Mouse (Mus musculus) left cerebral cortex, adult 9 months (tissue): Measurements from ENCODE around the gene Olfr823.
A peak's percentile ranks its signal among the peaks of the same experiment; 100 is the strongest.
"Not testable (repeated sequence)": the region's sequence is repeated elsewhere in the genome, so short reads cannot be mapped to it uniquely, and the experiment has no call there.

Experiments used
- DNase-seq, 2 experiments: peaks; one replicate each; pipeline ENCODE4 v3.0.0; 2022; ENCODE audit warnings: low spot score in 2 of 2

Gene Olfr823

GRCm38 (mm10) chr10:130115283-130115682 is at the start of gene Olfr823:
Olfr823 (minus strand) TSS chr10:130115383.
- not testable (repeated sequence) for DNase-seq

- DNase-seq: no peak
Observed at GRCm38 (mm10) chr10:130144121-130144520, 28.9 kb upstream of the Olfr823 start.

DNA sequence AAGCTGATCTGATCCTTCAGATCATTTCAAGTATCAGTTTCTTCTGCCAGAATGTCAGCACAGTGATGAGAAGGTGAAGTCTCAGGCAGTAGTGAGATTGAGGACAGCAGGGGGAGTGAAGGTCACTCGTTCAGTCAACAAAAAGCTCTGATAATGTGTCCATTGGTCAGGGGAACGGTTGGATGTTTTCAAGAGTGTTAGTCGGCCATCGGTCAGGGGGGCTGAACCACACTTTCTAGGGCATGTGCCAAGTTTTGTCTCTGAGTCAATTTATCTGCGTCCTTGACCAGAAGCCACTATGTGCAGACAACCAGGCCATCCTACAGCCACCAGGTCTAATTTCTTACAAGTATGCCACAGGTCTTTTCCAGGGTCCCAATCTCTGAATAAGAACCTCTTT is 27.3 kb upstream of the Olfr823 start:
- DNase-seq: not testable (repeated sequence)

GRCm38 (mm10) chr10:130134811-130135210 is 19.6 kb upstream of the Olfr823 start:
- DNase-seq: no peak

DNA sequence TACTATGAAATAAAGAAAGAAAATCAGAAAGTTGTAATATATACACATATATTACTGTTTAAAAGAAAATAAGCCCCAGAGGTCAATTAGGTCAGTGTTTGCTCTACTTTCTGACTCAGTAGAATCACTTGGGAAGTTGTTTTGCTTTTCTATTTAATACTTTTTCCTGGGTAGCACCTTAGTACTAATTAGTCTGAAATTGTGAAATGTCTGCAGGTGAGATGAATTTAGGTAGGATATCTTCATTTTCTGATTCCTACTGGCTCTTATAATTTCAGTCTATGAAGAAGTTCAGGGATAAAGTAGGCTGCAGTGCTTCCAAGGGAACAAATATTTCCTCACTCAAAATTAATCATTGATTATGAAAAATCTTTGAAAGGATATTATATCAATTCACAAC is 14.7 kb upstream of the Olfr823 start, which contains the start of gene Olfr824:
TSS of gene Olfr824 (minus strand) at position 101 of the 400 bp plus-strand sequence.
- not testable (repeated sequence) for DNase-seq

DNA sequence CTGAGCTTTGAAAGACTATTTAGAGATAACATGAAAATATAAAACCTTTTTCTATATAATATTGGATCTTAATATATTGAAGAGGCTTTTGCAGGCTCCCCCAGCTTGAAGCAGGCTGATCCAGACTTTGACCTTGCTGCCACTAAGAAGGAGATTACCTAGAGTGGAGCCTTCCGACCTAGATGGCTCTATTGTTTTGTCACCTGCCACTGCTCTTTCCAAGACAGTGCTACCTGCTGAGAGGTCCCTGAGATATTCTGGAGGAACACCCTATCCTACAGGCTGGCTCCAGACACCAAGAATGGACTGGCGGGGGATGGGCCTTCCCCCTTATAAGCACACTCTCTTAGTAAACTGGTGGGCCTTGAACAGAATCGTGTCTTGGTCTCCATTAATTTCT is 862 bp upstream of the Olfr823 start:
- DNase-seq: not testable (repeated sequence)

DNA sequence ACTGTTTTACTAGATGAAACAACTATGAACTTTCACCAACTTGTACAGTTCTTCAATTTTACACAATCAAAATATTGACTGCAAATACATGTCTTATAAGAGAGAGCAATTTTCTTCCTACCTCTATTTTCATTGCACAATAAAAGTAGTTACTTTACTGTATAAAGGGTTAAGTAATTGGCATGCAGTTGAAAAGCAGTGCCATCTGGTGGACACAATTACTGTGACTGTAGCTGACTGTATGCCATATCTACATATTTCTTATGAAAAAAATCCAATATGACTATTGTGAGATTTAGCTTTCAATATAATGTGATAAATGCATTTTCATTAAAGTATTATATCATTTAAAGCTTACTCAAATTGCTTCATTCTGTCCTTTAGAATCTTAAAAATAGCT is 19.1 kb downstream of the Olfr823 start:
- DNase-seq: no peak

GRCm38 (mm10) chr10:130092838-130093440 is 22.2 kb downstream of the Olfr823 start:
- peak in 1 of 2 experiments; percentile 60 for DNase-seq

DNA sequence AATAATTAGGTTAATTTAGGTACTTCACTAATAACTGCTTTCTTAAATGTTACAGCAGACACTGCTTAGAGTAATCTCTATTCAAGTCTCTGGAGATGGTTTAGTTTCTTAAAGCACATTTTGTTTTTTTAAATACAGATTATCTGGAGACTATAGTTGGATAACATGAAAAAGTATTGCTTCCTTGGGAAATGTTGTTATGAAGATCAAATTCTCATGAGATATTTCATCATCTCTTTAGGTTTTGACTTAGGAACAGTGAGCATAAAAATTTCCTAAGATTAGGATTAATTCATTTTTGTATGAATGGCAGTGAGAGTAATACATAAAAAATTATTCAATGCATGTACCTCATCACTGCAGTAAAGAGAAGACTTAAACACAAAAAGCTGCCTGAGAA is 44.3 kb downstream of the Olfr823 start, which contains the start of gene Olfr822:
TSS of gene Olfr822 (plus strand) at position 301 of the 400 bp plus-strand sequence.
- no peak for DNase-seq
